Mouse (Mus musculus): Measurements from ENCODE around the gene Ptprn.

DNA sequence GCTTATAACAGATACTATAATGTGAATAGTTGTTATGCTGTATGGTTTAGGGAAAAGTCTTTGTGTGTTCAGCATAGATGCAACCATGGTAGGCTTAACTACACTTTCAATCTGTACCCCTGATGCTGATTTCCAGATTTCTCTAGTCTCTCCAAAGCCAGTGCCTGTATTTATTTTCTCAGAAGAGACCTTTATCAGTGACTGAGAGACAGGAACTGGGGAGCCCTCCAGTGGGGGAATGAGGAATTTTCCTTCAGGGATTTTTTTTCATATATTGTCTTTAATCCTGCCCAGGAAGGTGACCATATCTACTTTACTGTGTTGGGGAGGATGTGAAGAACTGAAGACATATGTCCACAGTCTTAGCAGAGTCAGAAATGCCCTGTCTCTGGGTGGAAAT, 26.3 kb upstream of the Ptprn start:
- TF ChIP-seq CTCF (IDR thresholded peaks at IDR 0.05; ENCODE audit: borderline replicate concordance, insufficient read depth, low read length) = no peak
- TF ChIP-seq POLR2A (IDR thresholded peaks at IDR 0.05; ENCODE audit: low read depth, low read length) = no peak

Measured in embryonic fibroblast, embryonic 13.5 days (primary cell).